Mouse (Mus musculus) neural tube, embryonic 10.5 days (tissue): ENCODE measurements around the gene Mst1r.

Experiments
- DNase-seq: peaks from one replicate; pipeline ENCODE4 v3.0.0-alpha.2; 2017; ENCODE audit warnings: low spot score; ENCODE audit errors: extremely low spot score

Gene Mst1r

GRCm38 (mm10) chr9:107914764-107915420 is 8.2 kb downstream of the Mst1r start:
- DNase-seq = no peak

GRCm38 (mm10) chr9:107917895-107918608 is 11.4 kb downstream of the Mst1r start:
- no peak for DNase-seq

GRCm38 (mm10) chr9:107918884-107919283 is 12.2 kb downstream of the Mst1r start:
- DNase-seq = no peak

GRCm38 (mm10) chr9:107919441-107919840 is 12.8 kb downstream of the Mst1r start:
- no peak for DNase-seq

- DNase-seq = no peak
Measured at GRCm38 (mm10) chr9:107923021-107923420, 16.3 kb downstream of the Mst1r start.

- DNase-seq = no peak
Measured at GRCm38 (mm10) chr9:107923956-107924355, 17.3 kb downstream of the Mst1r start.

GRCm38 (mm10) chr9:107925251-107925650 is 18.6 kb downstream of the Mst1r start:
- no peak for DNase-seq

- DNase-seq = no peak
Measured at GRCm38 (mm10) chr9:107926920-107927420, 20.3 kb downstream of the Mst1r start.

- DNase-seq = no peak
Measured at GRCm38 (mm10) chr9:107927749-107928148, 21.1 kb downstream of the Mst1r start.

- no peak for DNase-seq
Measured at GRCm38 (mm10) chr9:107928169-107928568, 21.5 kb downstream of the Mst1r start, which contains the start of gene Actl11. Actl11 (plus strand) TSS chr9:107928469.

GRCm38 (mm10) chr9:107932221-107932620 is 25.5 kb downstream of the Mst1r start:
- DNase-seq = no peak

- DNase-seq = no peak
Measured at GRCm38 (mm10) chr9:107934146-107934545, 27.5 kb downstream of the Mst1r start.

- no peak for DNase-seq
Measured at GRCm38 (mm10) chr9:107935374-107935773, 28.7 kb downstream of the Mst1r start, which contains the start of gene Camkv. Camkv (plus strand) TSS chr9:107935674.

- peak; percentile 66 for DNase-seq
Measured at GRCm38 (mm10) chr9:107935790-107936214, 29.1 kb downstream of the Mst1r start.

- peak; percentile 44 for DNase-seq
Measured at GRCm38 (mm10) chr9:107936215-107936822, 29.6 kb downstream of the Mst1r start.

GRCm38 (mm10) chr9:107936831-107937230 is 30.2 kb downstream of the Mst1r start:
- DNase-seq = peak; percentile 37

GRCm38 (mm10) chr9:107947241-107948194 is 40.8 kb downstream of the Mst1r start:
- no peak for DNase-seq

GRCm38 (mm10) chr9:107949184-107949921 is 42.7 kb downstream of the Mst1r start:
- DNase-seq = no peak

- DNase-seq = no peak
Measured at GRCm38 (mm10) chr9:107949922-107950235, 43.2 kb downstream of the Mst1r start, which contains the start of gene Traip. Traip (plus strand) TSS chr9:107950136.
